Mouse (Mus musculus) gastrocnemius, adult 8-10 months (tissue): ENCODE measurements around the gene Atg9a. TPM values are rescaled to one million over a fixed set of nuclear protein-coding genes. Genes with fewer than 3 reads are reported as not detected.

Experiments used
- microRNA-seq: library from miRNA; unstranded; fragments of <30 nt; microRNA quantifications from one replicate; pipeline ENCODE4 v1.2.0, GENCODE M21; 2022
- total RNA-seq, 4 experiments: library from RNA; stranded (reverse); gene quantifications; 2 replicates each; pipeline ENCODE4 v1.2.4; 2022

Atg9a gene
- total RNA-seq, 4 experiments from 2014 or later = 98.1 to 122 (median 111) TPM

Small RNA genes lying within 50 kb of the gene (microRNA-seq; reads per million reads assigned to microRNA genes)
- gene Gm27943 = not detected

Other genes with a start within 250 kb of the Atg9a start
- under 1 TPM in 2 of 4 experiments, not detected in 2; 0.16 to 0.19 TPM for gene Ihh, start 240.5 kb downstream of the Atg9a start, total RNA-seq
- 1 to 10 TPM; 4.3 to 5.7 (median 4.7) TPM for gene Nhej1, start 67.0 kb downstream of the Atg9a start, total RNA-seq
- under 1 TPM in 2 of 4 experiments, not detected in 2; 0.22 to 0.27 TPM for gene Slc23a3, start 58.3 kb downstream of the Atg9a start, total RNA-seq
- gene Cnppd1, start 49.5 kb downstream of the Atg9a start, total RNA-seq = 10 to 100 TPM; 15.6 to 18.5 (median 15.9) TPM
- gene Retreg2, start 49.4 kb downstream of the Atg9a start, total RNA-seq = 10 to 100 TPM in 1 of 4 experiments, 1 to 10 TPM in 3; 7.6 to 10.3 (median 9.2) TPM
- gene Zfand2b, start 23.6 kb downstream of the Atg9a start, total RNA-seq = 10 to 100 TPM; 14.1 to 20.1 (median 15.3) TPM
- 10 to 100 TPM; 18.4 to 20.8 (median 19.1) TPM for gene Abcb6, start 11.8 kb downstream of the Atg9a start, total RNA-seq
- 1 to 10 TPM; 3.4 to 5.9 (median 4.2) TPM for gene Ankzf1, start within 50 bp of the Atg9a start, total RNA-seq
- 1 to 10 TPM in 2 of 4 experiments, under 1 TPM in 2; 0.73 to 2.3 (median 1.3) TPM for gene Glb1l, start 18.6 kb upstream of the Atg9a start, total RNA-seq
- 10 to 100 TPM; 15.2 to 20.5 (median 19.6) TPM for gene Stk16, start 18.6 kb upstream of the Atg9a start, total RNA-seq
- 1,000 to 10,000 TPM; 1,243 to 1,380 (median 1,348) TPM for gene Tuba4a, start 27.7 kb upstream of the Atg9a start, total RNA-seq
- not detected for gene A630095N17Rik, start 39.9 kb upstream of the Atg9a start, total RNA-seq
- 10 to 100 TPM; 84.3 to 97.1 (median 85.1) TPM for gene Dnajb2, start 44.2 kb upstream of the Atg9a start, total RNA-seq
- gene Ptprn, start 72.3 kb upstream of the Atg9a start, total RNA-seq = under 1 TPM in 3 of 4 experiments, not detected in 1; 0.07 to 0.31 (median 0.08) TPM
- not detected for gene Resp18, start 86.2 kb upstream of the Atg9a start, total RNA-seq
- gene Dnpep, start 125.8 kb upstream of the Atg9a start, total RNA-seq = 10 to 100 TPM; 38.7 to 46.5 (median 44.1) TPM
- 1,000 to 10,000 TPM; 2,187 to 2,605 (median 2,481) TPM for gene Des, start 168.1 kb upstream of the Atg9a start, total RNA-seq
- gene Speg, start 183.1 kb upstream of the Atg9a start, total RNA-seq = 100 to 1,000 TPM; 283 to 320 (median 317) TPM
- gene Gmppa, start 243.7 kb upstream of the Atg9a start, total RNA-seq = 10 to 100 TPM; 41.1 to 50.3 (median 42.8) TPM